Mouse (Mus musculus) hindbrain, embryonic 13.5 days (tissue): ENCODE measurements around the gene Mecom. TPM values are rescaled to one million over a fixed set of nuclear protein-coding genes. Genes with fewer than 3 reads are reported as not detected.

Experiments
- ATAC-seq: fragments of 200-750 bp; cut with Nextera tagmentation; 2 replicates; pipeline ENCODE4 v1.8.0; 2017; ENCODE audit warnings: moderate TSS enrichment; ENCODE audit not compliant: low FRiP score
- H3K27ac ChIP-seq: fragments of 300-500 bp; sonication (generic); 2 replicates; pipeline ENCODE4 v1.5.1; 2015; ENCODE audit warnings: inconsistent platforms, mild to moderate bottlenecking, moderate library complexity
- H3K27me3 ChIP-seq: fragments of 300-500 bp; sonication (generic); 2 replicates; pipeline ENCODE4 v1.6.1; 2015; ENCODE audit warnings: mild to moderate bottlenecking, inconsistent platforms
- H3K36me3 ChIP-seq: fragments of 300-500 bp; sonication (generic); 2 replicates; pipeline ENCODE4 v1.6.1; 2015; ENCODE audit warnings: mild to moderate bottlenecking, inconsistent platforms
- H3K4me1 ChIP-seq: fragments of 300-500 bp; sonication (generic); replicated peaks from 2 replicates; pipeline ENCODE4 v1.6.1; 2015; ENCODE audit warnings: inconsistent platforms
- H3K4me2 ChIP-seq: fragments of 300-500 bp; sonication (generic); 2 replicates; pipeline ENCODE4 v1.6.1; 2015; ENCODE audit warnings: inconsistent platforms, mild to moderate bottlenecking, moderate library complexity
- H3K4me3 ChIP-seq: fragments of 300-500 bp; sonication (generic); 2 replicates; pipeline ENCODE4 v1.5.1; 2015; ENCODE audit warnings: mild to moderate bottlenecking, inconsistent platforms
- H3K9ac ChIP-seq: fragments of 300-500 bp; sonication (generic); 2 replicates; pipeline ENCODE4 v1.6.1; 2015; ENCODE audit warnings: mild to moderate bottlenecking, inconsistent platforms
- H3K9me3 ChIP-seq: fragments of 300-500 bp; sonication (generic); 2 replicates; pipeline ENCODE4 v1.6.1; 2016; ENCODE audit warnings: inconsistent platforms
- whole genome bisulfite sequencing: fragments of 180-500 bp; shearing (Covaris S2); methylation state at CpG from one replicate; pipeline ENCODE4 v1.1.7; 2015; 5-methylcytosine and 5-hydroxymethylcytosine counted together
- polyA plus RNA-seq: library from polyadenylated mRNA; unstranded; fragments of >200 nt; fragmentation: Nextera tagmentation; extraction: Ambion mirVana; gene quantifications from 2 replicates; pipeline ENCODE4 v1.2.1, GENCODE M21; 2015

Gene Mecom
- polyA plus RNA-seq, 1 experiment from 2014 or later: 12.3 TPM

- no peak for ATAC-seq
- 0 out of 2 replicates have a peak, but pooled peaks cover 3% of the 10 kb centered on the region for H3K27me3 ChIP-seq
- H3K4me3 ChIP-seq: no peak overlapping the region
- H3K36me3 ChIP-seq: no peaks in the 10 kb centered on the region
- H3K4me2 ChIP-seq: no peak overlapping the region
- H3K4me1 ChIP-seq: peaks cover 10% of the 10 kb centered on the region; the same call in 1 of the 2 replicates
- H3K9ac ChIP-seq: no peak overlapping the region
- 85% methylated on average over 5 of the region's 5 CpGs for WGBS
- H3K9me3 ChIP-seq: no peaks in the 10 kb centered on the region
- H3K27ac ChIP-seq: no peak overlapping the region
Observed at GRCm38 (mm10) chr3:30294433-30294832, 253.4 kb downstream of the Mecom start.

- peaks cover 11% of the 10 kb centered on the region for H3K4me1 ChIP-seq
- no peaks in the 10 kb centered on the region for H3K36me3 ChIP-seq
- H3K9ac ChIP-seq: no peak overlapping the region
- 17% methylated on average over 4 of the region's 4 CpGs for WGBS
- H3K4me2 ChIP-seq: no peak overlapping the region
- H3K27me3 ChIP-seq: 0 out of 2 replicates have a peak, but pooled peaks cover 3% of the 10 kb centered on the region
- no peak overlapping the region for H3K27ac ChIP-seq
- H3K4me3 ChIP-seq: no peak overlapping the region
- peak; percentile 65; the same call in 1 of the 2 replicates for ATAC-seq
- no peaks in the 10 kb centered on the region for H3K9me3 ChIP-seq
Observed at GRCm38 (mm10) chr3:30286529-30286928, 261.3 kb downstream of the Mecom start.

GRCm38 (mm10) chr3:30284094-30284493 is 263.7 kb downstream of the Mecom start:
- no peak overlapping the region for H3K9ac ChIP-seq
- H3K4me2 ChIP-seq: no peak overlapping the region
- no peaks in the 10 kb centered on the region for H3K9me3 ChIP-seq
- ATAC-seq: no peak
- no peak overlapping the region for H3K4me3 ChIP-seq
- WGBS: 80% methylated on average over 4 of the region's 4 CpGs
- no peaks in the 10 kb centered on the region for H3K27me3 ChIP-seq
- H3K4me1 ChIP-seq: peaks cover 11% of the 10 kb centered on the region
- no peaks in the 10 kb centered on the region for H3K36me3 ChIP-seq
- no peak overlapping the region for H3K27ac ChIP-seq

GRCm38 (mm10) chr3:30283562-30283961 is 264.2 kb downstream of the Mecom start:
- no peaks in the 10 kb centered on the region for H3K9me3 ChIP-seq
- no peak overlapping the region for H3K27ac ChIP-seq
- peaks cover 11% of the 10 kb centered on the region for H3K4me1 ChIP-seq
- H3K4me2 ChIP-seq: no peak overlapping the region
- no peak overlapping the region for H3K4me3 ChIP-seq
- no peaks in the 10 kb centered on the region for H3K36me3 ChIP-seq
- WGBS: 79% methylated on average over 5 of the region's 5 CpGs
- no peak for ATAC-seq
- no peaks in the 10 kb centered on the region for H3K27me3 ChIP-seq
- no peak overlapping the region for H3K9ac ChIP-seq

- Histone ChIP-seq H3K9me3 (no peaks in the 10 kb centered on the region), H3K27ac (no peak overlapping the region), H3K4me3 (no peak overlapping the region), H3K9ac (no peak overlapping the region), H3K4me2 (no peak overlapping the region), H3K27me3 (no peaks in the 10 kb centered on the region), H3K36me3 (no peaks in the 10 kb centered on the region), H3K4me1 (no peaks in the 10 kb centered on the region)
- ATAC-seq: no peak
- 62% methylated on average over 10 of the region's 10 CpGs for WGBS
Observed at GRCm38 (mm10) chr3:30277569-30277968, 270.2 kb downstream of the Mecom start.

GRCm38 (mm10) chr3:30276099-30276498 is 271.7 kb downstream of the Mecom start:
- Histone ChIP-seq H3K4me1 (no peaks in the 10 kb centered on the region), H3K9me3 (no peaks in the 10 kb centered on the region), H3K4me2 (no peak overlapping the region), H3K4me3 (no peak overlapping the region), H3K36me3 (no peaks in the 10 kb centered on the region), H3K9ac (no peak overlapping the region), H3K27me3 (no peaks in the 10 kb centered on the region), H3K27ac (no peak overlapping the region)
- WGBS: 88% methylated on average over 8 of the region's 8 CpGs
- no peak for ATAC-seq

GRCm38 (mm10) chr3:30269253-30269652 is 278.6 kb downstream of the Mecom start:
- Histone ChIP-seq H3K9me3 (no peaks in the 10 kb centered on the region), H3K4me1 (no peaks in the 10 kb centered on the region), H3K36me3 (no peaks in the 10 kb centered on the region), H3K27me3 (no peaks in the 10 kb centered on the region), H3K9ac (no peak overlapping the region), H3K4me3 (no peak overlapping the region), H3K4me2 (no peak overlapping the region), H3K27ac (no peak overlapping the region)
- WGBS: 69% methylated on average over 3 of the region's 3 CpGs
- no peak for ATAC-seq

- WGBS: 30% methylated on average over 4 of the region's 4 CpGs
- Histone ChIP-seq H3K9me3 (no peaks in the 10 kb centered on the region), H3K9ac (no peak overlapping the region), H3K36me3 (no peaks in the 10 kb centered on the region), H3K27ac (no peak overlapping the region), H3K4me1 (no peaks in the 10 kb centered on the region; the same call in 1 of the 2 replicates), H3K4me3 (no peak overlapping the region), H3K27me3 (no peaks in the 10 kb centered on the region), H3K4me2 (no peak overlapping the region)
- no peak for ATAC-seq
Observed at GRCm38 (mm10) chr3:30260945-30261344, 286.9 kb downstream of the Mecom start.

- 85% methylated on average over 10 of the region's 10 CpGs for whole genome bisulfite sequencing
- no peak for ATAC-seq
- no peaks in the 10 kb centered on the region for H3K27me3 ChIP-seq
- H3K4me3 ChIP-seq: no peak overlapping the region
- no peak overlapping the region for H3K27ac ChIP-seq
- no peak overlapping the region for H3K4me2 ChIP-seq
- no peaks in the 10 kb centered on the region for H3K9me3 ChIP-seq
- H3K4me1 ChIP-seq: no peaks in the 10 kb centered on the region; the same call in 1 of the 2 replicates
- no peaks in the 10 kb centered on the region for H3K36me3 ChIP-seq
- no peak overlapping the region for H3K9ac ChIP-seq
Observed at GRCm38 (mm10) chr3:30258421-30258820, 289.4 kb downstream of the Mecom start.

- Histone ChIP-seq H3K9me3 (no peaks in the 10 kb centered on the region), H3K27ac (no peak overlapping the region), H3K4me1 (no peaks in the 10 kb centered on the region; the same call in 1 of the 2 replicates), H3K9ac (no peak overlapping the region), H3K36me3 (no peaks in the 10 kb centered on the region), H3K4me3 (no peak overlapping the region), H3K27me3 (no peaks in the 10 kb centered on the region), H3K4me2 (no peak overlapping the region)
- 65% methylated on average over 5 of the region's 5 CpGs for WGBS
- no peak for ATAC-seq
Observed at GRCm38 (mm10) chr3:30257776-30258175, 290.0 kb downstream of the Mecom start.

- Histone ChIP-seq H3K27me3 (no peaks in the 10 kb centered on the region), H3K4me3 (no peak overlapping the region), H3K36me3 (no peaks in the 10 kb centered on the region), H3K4me2 (no peak overlapping the region), H3K9me3 (no peaks in the 10 kb centered on the region), H3K9ac (no peak overlapping the region), H3K4me1 (no peaks in the 10 kb centered on the region; the same call in 1 of the 2 replicates), H3K27ac (no peak overlapping the region)
- 84% methylated on average over 7 of the region's 7 CpGs for WGBS
- ATAC-seq: no peak
Observed at GRCm38 (mm10) chr3:30256896-30257295, 290.9 kb downstream of the Mecom start.

GRCm38 (mm10) chr3:30255828-30256227 is 292.0 kb downstream of the Mecom start:
- ATAC-seq: no peak
- H3K27me3 ChIP-seq: no peaks in the 10 kb centered on the region
- no peaks in the 10 kb centered on the region for H3K4me1 ChIP-seq
- no peak overlapping the region for H3K27ac ChIP-seq
- H3K9ac ChIP-seq: no peak overlapping the region
- H3K36me3 ChIP-seq: no peaks in the 10 kb centered on the region
- H3K4me2 ChIP-seq: no peak overlapping the region
- no peak overlapping the region for H3K4me3 ChIP-seq
- 82% methylated on average over 5 of the region's 5 CpGs for WGBS
- no peaks in the 10 kb centered on the region for H3K9me3 ChIP-seq

GRCm38 (mm10) chr3:30254451-30254850 is 293.4 kb downstream of the Mecom start:
- H3K9ac ChIP-seq: no peak overlapping the region
- H3K4me2 ChIP-seq: no peak overlapping the region
- no peaks in the 10 kb centered on the region for H3K27me3 ChIP-seq
- H3K9me3 ChIP-seq: no peaks in the 10 kb centered on the region
- 32% methylated on average over 7 of the region's 7 CpGs for WGBS
- no peak overlapping the region for H3K4me3 ChIP-seq
- no peak for ATAC-seq
- H3K27ac ChIP-seq: no peak overlapping the region
- no peaks in the 10 kb centered on the region for H3K4me1 ChIP-seq
- H3K36me3 ChIP-seq: no peaks in the 10 kb centered on the region
